Mouse (Mus musculus) forebrain, embryonic 14.5 days (tissue): Measurements from ENCODE around the gene Plekha1. TPM values are rescaled to one million over a fixed set of nuclear protein-coding genes. Genes with fewer than 3 reads are reported as not detected.

Source experiments
- ATAC-seq: fragments of 200-750 bp; cut with Nextera tagmentation; 2 replicates; pipeline ENCODE4 v1.8.0; 2017; ENCODE audit warnings: mild to moderate bottlenecking, moderate library complexity
- DNase-seq: peaks from one replicate; pipeline ENCODE4 v3.0.0-alpha.2; 2015; ENCODE audit warnings: low spot score
- H3K27ac ChIP-seq: fragments of 300-500 bp; sonication (generic); 2 replicates; pipeline ENCODE4 v1.5.1; 2014; ENCODE audit warnings: low read depth, mild to moderate bottlenecking, control low read depth, low read length, moderate library complexity
- H3K27me3 ChIP-seq: fragments of 300-500 bp; sonication (generic); replicated peaks from 2 replicates; pipeline ENCODE4 v1.6.1; 2014; ENCODE audit warnings: low read length, control low read depth, mixed read lengths; ENCODE audit not compliant: control insufficient read depth, insufficient read depth
- H3K36me3 ChIP-seq: fragments of 300-500 bp; sonication (generic); 2 replicates; pipeline ENCODE4 v1.6.1; 2014; ENCODE audit warnings: low read length, control low read depth; ENCODE audit not compliant: control insufficient read depth, insufficient read depth
- H3K4me1 ChIP-seq: fragments of 300-500 bp; sonication (generic); 2 replicates; pipeline ENCODE4 v1.6.1; 2014; ENCODE audit warnings: antibody characterized with exemption, low read length, control low read depth; ENCODE audit not compliant: control insufficient read depth, insufficient read depth
- H3K4me2 ChIP-seq: fragments of 300-500 bp; sonication (generic); 2 replicates; pipeline ENCODE4 v1.6.1; 2014; ENCODE audit warnings: mild to moderate bottlenecking, control low read depth, low read length
- H3K4me3 ChIP-seq: fragments of 300-500 bp; sonication (generic); 2 replicates; pipeline ENCODE4 v1.5.1; 2014; ENCODE audit warnings: low read depth, low read length, control low read depth
- H3K9ac ChIP-seq: fragments of 300-500 bp; sonication (generic); 2 replicates; pipeline ENCODE4 v1.6.1; 2014; ENCODE audit warnings: mild to moderate bottlenecking, low read length, control low read depth, moderate library complexity
- H3K9me3 ChIP-seq: fragments of 300-500 bp; sonication (generic); replicated peaks from 2 replicates; pipeline ENCODE4 v1.6.1; 2016; ENCODE audit warnings: low read length, control low read depth, mixed read lengths; ENCODE audit not compliant: control insufficient read depth
- WGBS: fragments of 180-500 bp; shearing (Covaris S2); extraction: QIAGEN DNeasy Blood & Tissue Kit; methylation state at CpG from one replicate; pipeline ENCODE4 v1.1.7; 2014; 5-methylcytosine and 5-hydroxymethylcytosine counted together
- polyA plus RNA-seq: library from polyadenylated mRNA; unstranded; fragments of >200 nt; fragmentation: Nextera tagmentation; extraction: Ambion mirVana; gene quantifications from 2 replicates; pipeline ENCODE4 v1.2.1, GENCODE M21; 2014

Plekha1 gene
- polyA plus RNA-seq, 1 experiment from 2014 or later: 30.6 TPM

- no peaks in the 10 kb centered on the region for H3K36me3 ChIP-seq
- WGBS: 91% methylated on average over 5 of the region's 5 CpGs
- no peak overlapping the region for H3K9ac ChIP-seq
- DNase-seq (no peak), ATAC-seq (no peak)
- H3K4me1 ChIP-seq: peaks cover 9% of the 10 kb centered on the region
- H3K27me3 ChIP-seq: 0 out of 2 replicates have a peak, but pooled peaks cover 4% of the 10 kb centered on the region
- H3K9me3 ChIP-seq: no peaks in the 10 kb centered on the region
- H3K4me3 ChIP-seq: no peak overlapping the region
- H3K4me2 ChIP-seq: no peak overlapping the region
- H3K27ac ChIP-seq: no peak overlapping the region
These were observed 34.0 kb upstream of the Plekha1 start for GRCm38 (mm10) chr7:130831586-130831985.

GRCm38 (mm10) chr7:130834299-130834698 lies 31.3 kb upstream of the Plekha1 start:
- no peak overlapping the region for H3K4me3 ChIP-seq
- no peak overlapping the region for H3K27ac ChIP-seq
- no peaks in the 10 kb centered on the region for H3K9me3 ChIP-seq
- 0 out of 2 replicates have a peak, but pooled peaks cover 4% of the 10 kb centered on the region for H3K27me3 ChIP-seq
- DNase-seq (peak; percentile 68), ATAC-seq (peak; percentile 89)
- no peak overlapping the region for H3K9ac ChIP-seq
- peaks cover 20% of the 10 kb centered on the region for H3K4me1 ChIP-seq
- WGBS: 13% methylated on average over 21 of the region's 21 CpGs
- H3K4me2 ChIP-seq: no peak overlapping the region
- no peaks in the 10 kb centered on the region for H3K36me3 ChIP-seq

- Histone ChIP-seq H3K9me3 (no peaks in the 10 kb centered on the region), H3K36me3 (no peaks in the 10 kb centered on the region), H3K27me3 (0 out of 2 replicates have a peak, but pooled peaks cover 4% of the 10 kb centered on the region), H3K4me3 (no peak overlapping the region), H3K27ac (no peak overlapping the region), H3K4me2 (no peak overlapping the region), H3K9ac (no peak overlapping the region), H3K4me1 (peaks cover 20% of the 10 kb centered on the region)
- 6% methylated on average over 18 of the region's 18 CpGs for WGBS
- peak; percentile 55 for DNase-seq
- 0 out of 2 replicates have a peak, but pooled peaks have one; percentile 25 for ATAC-seq
These were observed 30.3 kb upstream of the Plekha1 start for GRCm38 (mm10) chr7:130834958-130835861.

- DNase-seq: no peak
- Histone ChIP-seq H3K4me1 (peaks cover 20% of the 10 kb centered on the region), H3K4me3 (no peak overlapping the region), H3K9me3 (no peaks in the 10 kb centered on the region), H3K27ac (no peak overlapping the region), H3K9ac (no peak overlapping the region), H3K4me2 (no peak overlapping the region), H3K36me3 (no peaks in the 10 kb centered on the region), H3K27me3 (0 out of 2 replicates have a peak, but pooled peaks cover 4% of the 10 kb centered on the region)
- WGBS: 76% methylated on average over 9 of the region's 9 CpGs
- ATAC-seq: no peak
These were observed 29.5 kb upstream of the Plekha1 start for GRCm38 (mm10) chr7:130836066-130836465.

- Histone ChIP-seq H3K27me3 (0 out of 2 replicates have a peak, but pooled peaks cover 4% of the 10 kb centered on the region), H3K9ac (no peak overlapping the region), H3K4me2 (no peak overlapping the region), H3K9me3 (no peaks in the 10 kb centered on the region), H3K36me3 (no peaks in the 10 kb centered on the region), H3K4me1 (peaks cover 20% of the 10 kb centered on the region), H3K4me3 (no peak overlapping the region), H3K27ac (0 out of 2 replicates have a peak overlapping the region, but pooled peaks have one; percentile 4)
- ATAC-seq (peak; percentile 70), DNase-seq (peak; percentile 77)
- 5% methylated on average over 12 of the region's 12 CpGs for WGBS
These were observed 27.5 kb upstream of the Plekha1 start for GRCm38 (mm10) chr7:130837941-130838657.

- no peaks in the 10 kb centered on the region for H3K36me3 ChIP-seq
- 0 out of 2 replicates have a peak, but pooled peaks cover 4% of the 10 kb centered on the region for H3K27me3 ChIP-seq
- H3K4me2 ChIP-seq: no peak overlapping the region
- WGBS: 33% methylated on average over 3 of the region's 3 CpGs
- H3K4me1 ChIP-seq: peaks cover 20% of the 10 kb centered on the region
- DNase-seq (no peak), ATAC-seq (no peak)
- no peak overlapping the region for H3K27ac ChIP-seq
- no peak overlapping the region for H3K9ac ChIP-seq
- H3K9me3 ChIP-seq: no peaks in the 10 kb centered on the region
- no peak overlapping the region for H3K4me3 ChIP-seq
These were observed 26.9 kb upstream of the Plekha1 start for GRCm38 (mm10) chr7:130838658-130839025.

GRCm38 (mm10) chr7:130839380-130840100 lies 26.0 kb upstream of the Plekha1 start:
- Histone ChIP-seq H3K9me3 (no peaks in the 10 kb centered on the region), H3K27ac (no peak overlapping the region), H3K36me3 (no peaks in the 10 kb centered on the region), H3K4me1 (peaks cover 20% of the 10 kb centered on the region), H3K4me3 (no peak overlapping the region), H3K4me2 (no peak overlapping the region), H3K9ac (no peak overlapping the region), H3K27me3 (no peaks in the 10 kb centered on the region)
- DNase-seq: no peak
- no peak for ATAC-seq
- 91% methylated on average over 12 of the region's 12 CpGs for WGBS

GRCm38 (mm10) chr7:130847164-130847718 lies 18.3 kb upstream of the Plekha1 start:
- Histone ChIP-seq H3K4me1 (no peaks in the 10 kb centered on the region), H3K36me3 (no peaks in the 10 kb centered on the region), H3K27me3 (no peaks in the 10 kb centered on the region), H3K4me3 (no peak overlapping the region), H3K27ac (no peak overlapping the region), H3K4me2 (no peak overlapping the region), H3K9ac (no peak overlapping the region), H3K9me3 (no peaks in the 10 kb centered on the region)
- ATAC-seq (no peak), DNase-seq (no peak)
- 90% methylated on average over 17 of the region's 17 CpGs for WGBS
